Mouse (Mus musculus): ENCODE measurements around the gene Kbtbd8.

Kbtbd8 gene

GRCm38 (mm10) chr6:95174311-95175143 lies 57.5 kb downstream of the Kbtbd8 start:
- no peak for DNase-seq

Measured in kidney, adult 9 months (tissue).